Mouse (Mus musculus): ENCODE results near the gene Gm5767.
"Not testable (repeated sequence)": the region's sequence is repeated elsewhere in the genome, so short reads cannot be mapped to it uniquely, and the experiment has no call there.

The Gm5767 gene

GRCm38 (mm10) chr16:8714851-8715250 lies 34.3 kb downstream of the Gm5767 start:
- DNase-seq (ENCODE audit: low spot score): no peak

- DNase-seq (ENCODE audit: low spot score): no peak
Measured at GRCm38 (mm10) chr16:8715513-8716080, 35.0 kb downstream of the Gm5767 start.

- DNase-seq (ENCODE audit: low spot score): no peak
Measured at GRCm38 (mm10) chr16:8716300-8716699, 35.7 kb downstream of the Gm5767 start.

GRCm38 (mm10) chr16:8717744-8718143 lies 37.2 kb downstream of the Gm5767 start:
- DNase-seq (ENCODE audit: low spot score): no peak

- DNase-seq (ENCODE audit: low spot score): no peak
Measured at GRCm38 (mm10) chr16:8720447-8720846, 39.9 kb downstream of the Gm5767 start.

- DNase-seq (ENCODE audit: low spot score): no peak
Measured at GRCm38 (mm10) chr16:8724031-8724430, 43.5 kb downstream of the Gm5767 start.

GRCm38 (mm10) chr16:8725807-8726206 lies 45.2 kb downstream of the Gm5767 start:
- no peak for DNase-seq (ENCODE audit: low spot score)

- no peak for DNase-seq (ENCODE audit: low spot score)
Measured at GRCm38 (mm10) chr16:8728111-8728748, 47.7 kb downstream of the Gm5767 start.

GRCm38 (mm10) chr16:8731630-8732029 lies 51.1 kb downstream of the Gm5767 start:
- no peak for DNase-seq (ENCODE audit: low spot score)

GRCm38 (mm10) chr16:8732450-8732849 lies 51.9 kb downstream of the Gm5767 start:
- DNase-seq (ENCODE audit: low spot score): not testable (repeated sequence)
